Mouse (Mus musculus) adrenal gland, postnatal 25 days (tissue): ENCODE measurements around the gene Vmn2r106. TPM values are rescaled to one million over a fixed set of nuclear protein-coding genes. Genes with fewer than 3 reads are reported as not detected.

ENCODE experiments used
- DNase-seq: peaks from one replicate; pipeline ENCODE4 v3.0.0; 2021; ENCODE audit warnings: mixed read lengths
- long read RNA-seq: library from polyadenylated mRNA; stranded (forward); transcript quantifications from one replicate; pipeline ENCODE4 v2.0.0, GENCODE M21; 2021
- total RNA-seq: library from RNA; stranded (reverse); gene quantifications from 2 replicates; pipeline ENCODE4 v1.2.3, GENCODE M21; 2021

Gene Vmn2r106
- not detected in 2 replicates for total RNA-seq
- long read RNA-seq: 0 reads

- DNase-seq: no peak
Observed at GRCm38 (mm10) chr17:20285453-20285852, at the start of gene Vmn2r106. Gene Vmn2r106 (minus strand): TSS chr17:20285553.

GRCm38 (mm10) chr17:20305790-20306189 is 20.4 kb upstream of the Vmn2r106 start:
- no peak for DNase-seq

- DNase-seq: no peak
Observed at GRCm38 (mm10) chr17:20286906-20287305, 1.6 kb upstream of the Vmn2r106 start.

DNA sequence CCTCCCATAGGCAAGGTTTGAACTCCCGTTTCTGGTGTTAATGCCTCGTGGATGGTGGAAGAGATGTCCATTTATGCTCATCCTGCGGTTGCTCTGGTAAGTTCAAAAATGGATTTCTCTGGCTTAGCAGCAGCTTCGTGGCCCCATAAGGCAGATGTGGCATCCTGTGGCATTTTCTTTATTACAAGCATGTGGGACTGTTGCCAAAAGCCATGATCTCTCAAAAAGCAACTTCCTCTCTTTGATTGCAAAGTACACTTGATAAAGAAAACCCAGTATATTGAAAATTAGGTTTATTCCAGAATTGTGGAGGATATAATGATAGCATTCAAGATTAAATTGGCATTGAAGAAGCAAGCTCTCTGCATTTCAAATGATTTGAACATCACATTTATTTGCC is 29.8 kb downstream of the Vmn2r106 start:
- DNase-seq: no peak

- no peak for DNase-seq
Observed at GRCm38 (mm10) chr17:20234952-20235351, 50.4 kb downstream of the Vmn2r106 start, which contains the start of gene Vmn2r105. Gene Vmn2r105 (minus strand): TSS chr17:20235052.

Other genes starting within 250 kb of the Vmn2r106 start
- not detected in 2 replicates for gene Vmn2r104, start 237.2 kb downstream of the Vmn2r106 start, total RNA-seq
- gene Fpr-rs7, start 171.3 kb downstream of the Vmn2r106 start, total RNA-seq: not detected in 2 replicates
- gene Fpr-rs6, start 102.5 kb downstream of the Vmn2r106 start, total RNA-seq: not detected in 2 replicates
- not detected in 2 replicates for gene Vmn2r105, start 50.5 kb downstream of the Vmn2r106 start, total RNA-seq
- not detected in 2 replicates for gene Vmn2r107, start 59.7 kb upstream of the Vmn2r106 start, total RNA-seq
- not detected in 2 replicates for gene Vmn1r224, start 128.6 kb upstream of the Vmn2r106 start, total RNA-seq
- gene Vmn2r108, start 195.8 kb upstream of the Vmn2r106 start, total RNA-seq: not detected in 2 replicates
- gene Vmn1r225, start 212.6 kb upstream of the Vmn2r106 start, total RNA-seq: not detected in 2 replicates